Mouse (Mus musculus): ENCODE data around the gene L3mbtl3.

GRCm38 (mm10) chr10:26239090-26239489 lies 136.7 kb downstream of the L3mbtl3 start:
- no peak for TF ChIP-seq CTCF (IDR thresholded peaks at IDR 0.05)
- TF ChIP-seq EP300 (IDR thresholded peaks at IDR 0.05; ENCODE audit: insufficient read depth, low read depth, low read length), result no peak
- no peak for TF ChIP-seq POLR2A (IDR thresholded peaks at IDR 0.05; ENCODE audit: insufficient read depth, low read depth, low read length)

Measured in heart, adult 2 months (tissue).